Mouse (Mus musculus): Measurements from ENCODE around the gene Tut1. TPM values are rescaled to one million over a fixed set of nuclear protein-coding genes. Genes with fewer than 3 reads are reported as not detected.

The Tut1 gene
- polyA plus RNA-seq, 1 experiment from 2014 or later, result 49.7 TPM

- Histone ChIP-seq H3K4me1 (peaks cover 28% of the 10 kb centered on the region), H3K36me3 (peaks cover 70% of the 10 kb centered on the region), H3K4me3 (peak within 1 kb of the TSS; percentile 80), H3K27me3 (ENCODE audit: low read depth, poor library complexity, severe bottlenecking) (no peaks in the 10 kb centered on the region), H3K27ac (peak within 1 kb of the TSS; percentile 92), H3K9me3 (replicated peaks) (no peaks in the 10 kb centered on the region)
- under 1% methylated on average over 73 of the region's 74 CpGs for WGBS
- peak; percentile 84 for DNase-seq (ENCODE audit: low spot score)
Observed at GRCm38 (mm10) chr19:8929224-8930088, 24.2 kb upstream of the Tut1 start, which contains the start of the genes Rom1 and Eml3. Rom1 (minus strand) TSS chr19:8929356. Eml3 (plus strand) TSS chr19:8929552.

DNA sequence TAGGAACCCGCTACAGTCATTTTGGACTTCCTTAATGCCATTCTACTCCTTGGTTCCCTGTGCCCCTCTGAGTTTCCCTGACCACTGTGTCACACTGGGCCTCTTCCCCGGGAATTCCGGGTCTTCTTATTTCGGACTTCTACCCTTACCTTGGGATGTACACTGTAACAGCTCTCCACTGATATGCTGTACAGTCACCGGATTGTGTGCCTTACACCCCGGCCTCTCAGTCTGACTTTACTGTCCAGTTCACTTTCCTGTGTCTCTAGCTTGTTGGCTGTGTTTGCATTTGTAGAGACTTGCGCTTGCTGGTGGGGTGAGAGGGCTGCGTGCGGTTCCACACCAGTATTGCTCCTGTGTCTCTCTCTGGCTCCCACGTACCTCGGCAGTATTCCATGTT, 23.5 kb upstream of the Tut1 start:
- 15% methylated on average over 11 of the region's 11 CpGs for WGBS
- Histone ChIP-seq H3K27ac (peak overlapping the region; percentile 92), H3K36me3 (peaks cover 74% of the 10 kb centered on the region)

DNA sequence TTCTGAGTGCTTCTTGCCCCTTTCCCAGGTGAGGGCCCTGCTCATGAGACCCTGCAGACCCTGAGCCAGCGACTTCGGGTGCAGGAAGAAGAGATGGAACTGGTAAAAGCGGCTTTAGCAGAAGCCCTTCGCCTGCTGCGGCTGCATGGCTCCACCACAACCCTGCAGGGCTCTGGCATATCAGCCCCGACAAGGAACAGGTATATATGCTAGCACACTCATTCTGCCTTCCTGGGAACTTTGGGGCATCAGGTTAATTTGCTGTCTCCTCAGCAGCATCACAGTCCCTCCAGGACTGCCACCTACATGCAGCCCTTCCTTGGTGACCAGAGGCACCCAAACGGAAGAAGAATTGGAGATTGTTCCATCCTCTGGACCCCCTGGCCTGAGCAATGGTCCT, 22.9 kb upstream of the Tut1 start:
- no peak for DNase-seq (ENCODE audit: low spot score)
- H3K27ac ChIP-seq, result peak overlapping the region; percentile 92
- H3K9me3 ChIP-seq (replicated peaks), result no peaks in the 10 kb centered on the region
- H3K4me1 ChIP-seq, result peaks cover 28% of the 10 kb centered on the region
- H3K36me3 ChIP-seq, result peaks cover 74% of the 10 kb centered on the region
- no peaks in the 10 kb centered on the region for H3K27me3 ChIP-seq (ENCODE audit: low read depth, poor library complexity, severe bottlenecking)
- peak overlapping the region; percentile 80 for H3K4me3 ChIP-seq
- WGBS, result 85% methylated on average over 7 of the region's 7 CpGs

More for the DNA sequence above, 23.5 kb upstream of the Tut1 start:
- Histone ChIP-seq H3K4me3 (peak overlapping the region; percentile 80), H3K27me3 (ENCODE audit: low read depth, poor library complexity, severe bottlenecking) (no peaks in the 10 kb centered on the region), H3K9me3 (replicated peaks) (no peaks in the 10 kb centered on the region), H3K4me1 (peaks cover 28% of the 10 kb centered on the region)
- DNase-seq (ENCODE audit: low spot score), result no peak

DNA sequence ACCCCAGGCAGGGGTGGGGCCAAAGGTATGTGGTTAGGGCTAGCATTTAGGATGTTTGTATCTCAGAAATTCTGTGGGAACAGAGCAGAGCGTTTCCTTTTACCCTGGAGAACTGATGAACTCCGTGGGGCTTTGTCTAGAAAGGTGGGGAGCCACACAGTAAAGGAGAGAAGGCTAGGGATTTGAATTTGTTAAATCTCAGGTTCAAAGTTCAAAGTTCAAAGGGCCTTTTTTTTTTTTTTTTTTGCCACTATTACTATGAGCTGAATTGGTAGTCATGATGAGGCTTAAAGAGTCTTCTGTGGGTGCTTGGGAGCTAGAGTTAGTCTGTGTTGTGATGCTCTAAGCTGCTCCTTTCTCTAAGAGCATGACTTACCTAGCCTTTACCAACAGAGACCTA, 16.9 kb upstream of the Tut1 start:
- DNase-seq (ENCODE audit: low spot score), result no peak
- Histone ChIP-seq H3K4me1 (peaks cover 15% of the 10 kb centered on the region), H3K36me3 (peaks cover 85% of the 10 kb centered on the region), H3K9me3 (replicated peaks) (no peaks in the 10 kb centered on the region), H3K4me3 (no peak overlapping the region), H3K27ac (no peak overlapping the region), H3K27me3 (ENCODE audit: low read depth, poor library complexity, severe bottlenecking) (no peaks in the 10 kb centered on the region)
- 84% methylated on average over 2 of the region's 2 CpGs for WGBS

- peak overlapping the region; percentile 85 for H3K4me3 ChIP-seq
- H3K36me3 ChIP-seq, result peaks cover 78% of the 10 kb centered on the region
- peak overlapping the region; percentile 99 for H3K27ac ChIP-seq
- no peak for DNase-seq (ENCODE audit: low spot score)
- peaks cover 36% of the 10 kb centered on the region for H3K4me1 ChIP-seq
- H3K27me3 ChIP-seq (ENCODE audit: low read depth, poor library complexity, severe bottlenecking), result no peaks in the 10 kb centered on the region
- no peaks in the 10 kb centered on the region for H3K9me3 ChIP-seq (replicated peaks)
- 82% methylated on average over 15 of the region's 15 CpGs for WGBS
Observed at GRCm38 (mm10) chr19:8940526-8941133, 13.0 kb upstream of the Tut1 start.

GRCm38 (mm10) chr19:8941136-8941514, 12.5 kb upstream of the Tut1 start:
- H3K27ac ChIP-seq, result peak overlapping the region; percentile 99
- peak; percentile 41 for DNase-seq (ENCODE audit: low spot score)
- peaks cover 78% of the 10 kb centered on the region for H3K36me3 ChIP-seq
- no peaks in the 10 kb centered on the region for H3K27me3 ChIP-seq (ENCODE audit: low read depth, poor library complexity, severe bottlenecking)
- H3K4me1 ChIP-seq, result peaks cover 36% of the 10 kb centered on the region
- WGBS, result 30% methylated on average over 10 of the region's 10 CpGs
- H3K4me3 ChIP-seq, result peak overlapping the region; percentile 85
- no peaks in the 10 kb centered on the region for H3K9me3 ChIP-seq (replicated peaks)

GRCm38 (mm10) chr19:8941515-8942217, 12.0 kb upstream of the Tut1 start, which contains the start of gene Mta2:
Mta2 (plus strand) TSS chr19:8941875.
- DNase-seq (ENCODE audit: low spot score), result peak; percentile 98
- peak within 1 kb of the TSS; percentile 85 for H3K4me3 ChIP-seq
- under 1% methylated on average over 64 of the region's 64 CpGs for WGBS
- H3K9me3 ChIP-seq (replicated peaks), result no peaks in the 10 kb centered on the region
- peaks cover 36% of the 10 kb centered on the region for H3K4me1 ChIP-seq
- H3K27me3 ChIP-seq (ENCODE audit: low read depth, poor library complexity, severe bottlenecking), result no peaks in the 10 kb centered on the region
- peak within 1 kb of the TSS; percentile 99 for H3K27ac ChIP-seq
- H3K36me3 ChIP-seq, result peaks cover 78% of the 10 kb centered on the region

GRCm38 (mm10) chr19:8942276-8942964, 11.2 kb upstream of the Tut1 start:
- under 1% methylated on average over 44 of the region's 46 CpGs for WGBS

GRCm38 (mm10) chr19:8943047-8943446, 10.6 kb upstream of the Tut1 start:
- H3K9me3 ChIP-seq (replicated peaks), result no peaks in the 10 kb centered on the region
- peak overlapping the region; percentile 85 for H3K4me3 ChIP-seq
- H3K4me1 ChIP-seq, result peaks cover 36% of the 10 kb centered on the region
- H3K27me3 ChIP-seq (ENCODE audit: low read depth, poor library complexity, severe bottlenecking), result no peaks in the 10 kb centered on the region
- H3K27ac ChIP-seq, result peak overlapping the region; percentile 99
- 72% methylated on average over 2 of the region's 2 CpGs for WGBS
- H3K36me3 ChIP-seq, result peaks cover 77% of the 10 kb centered on the region
- no peak for DNase-seq (ENCODE audit: low spot score)

More at GRCm38 (mm10) chr19:8942276-8942964, 11.2 kb upstream of the Tut1 start:
- Histone ChIP-seq H3K9me3 (replicated peaks) (no peaks in the 10 kb centered on the region), H3K4me3 (peak overlapping the region; percentile 85), H3K4me1 (peaks cover 36% of the 10 kb centered on the region), H3K27me3 (ENCODE audit: low read depth, poor library complexity, severe bottlenecking) (no peaks in the 10 kb centered on the region), H3K36me3 (peaks cover 77% of the 10 kb centered on the region), H3K27ac (peak overlapping the region; percentile 99)
- peak; percentile 80 for DNase-seq (ENCODE audit: low spot score)

- DNase-seq (ENCODE audit: low spot score), result no peak
- H3K27ac ChIP-seq, result no peak overlapping the region
- H3K4me3 ChIP-seq, result peak overlapping the region; percentile 85
- H3K4me1 ChIP-seq, result peaks cover 36% of the 10 kb centered on the region
- H3K36me3 ChIP-seq, result peaks cover 77% of the 10 kb centered on the region
- no peaks in the 10 kb centered on the region for H3K9me3 ChIP-seq (replicated peaks)
- no peaks in the 10 kb centered on the region for H3K27me3 ChIP-seq (ENCODE audit: low read depth, poor library complexity, severe bottlenecking)
- WGBS, result 78% methylated on average over 5 of the region's 5 CpGs
Observed at GRCm38 (mm10) chr19:8944062-8944461, 9.6 kb upstream of the Tut1 start.

GRCm38 (mm10) chr19:8944750-8945149, 8.9 kb upstream of the Tut1 start:
- peaks cover 78% of the 10 kb centered on the region for H3K36me3 ChIP-seq
- WGBS, result 55% methylated on average over 5 of the region's 5 CpGs
- no peak overlapping the region for H3K27ac ChIP-seq
- peak overlapping the region; percentile 85 for H3K4me3 ChIP-seq
- H3K4me1 ChIP-seq, result peaks cover 36% of the 10 kb centered on the region
- no peaks in the 10 kb centered on the region for H3K27me3 ChIP-seq (ENCODE audit: low read depth, poor library complexity, severe bottlenecking)
- no peaks in the 10 kb centered on the region for H3K9me3 ChIP-seq (replicated peaks)
- DNase-seq (ENCODE audit: low spot score), result peak; percentile 81

DNA sequence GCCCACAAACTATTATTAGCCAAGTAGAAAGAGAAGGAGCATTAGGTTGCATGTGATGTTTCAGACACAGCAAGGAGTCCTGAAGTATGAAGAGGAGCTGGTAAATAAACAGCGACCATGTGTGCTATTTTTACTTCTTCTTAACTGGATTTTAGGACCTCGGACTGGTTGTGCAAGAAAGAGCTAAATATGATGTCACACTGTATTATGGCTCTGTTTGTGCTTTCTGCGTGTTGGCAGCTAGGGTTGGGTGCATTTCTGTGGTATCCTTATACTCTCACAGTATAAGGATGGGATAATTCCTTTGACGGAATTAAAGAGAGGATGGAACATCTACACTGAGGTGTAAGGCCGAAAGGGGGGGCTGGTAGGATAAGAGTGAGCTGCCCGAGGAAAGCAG, 8.4 kb upstream of the Tut1 start:
- H3K27me3 ChIP-seq (ENCODE audit: low read depth, poor library complexity, severe bottlenecking), result no peaks in the 10 kb centered on the region
- H3K9me3 ChIP-seq (replicated peaks), result no peaks in the 10 kb centered on the region
- H3K4me1 ChIP-seq, result peaks cover 34% of the 10 kb centered on the region
- peak overlapping the region; percentile 85 for H3K4me3 ChIP-seq
- 89% methylated on average over 6 of the region's 6 CpGs for WGBS
- H3K27ac ChIP-seq, result no peak overlapping the region
- DNase-seq (ENCODE audit: low spot score), result no peak
- peaks cover 78% of the 10 kb centered on the region for H3K36me3 ChIP-seq
